Mouse (Mus musculus) limb, embryonic 15.5 days (tissue): ENCODE data around the gene Bcas2. TPM values are rescaled to one million over a fixed set of nuclear protein-coding genes. Genes with fewer than 3 reads are reported as not detected.
"Not testable (repeated sequence)": the region's sequence is repeated elsewhere in the genome, so short reads cannot be mapped to it uniquely, and the experiment has no call there.

ENCODE experiments used
- ATAC-seq: fragments of 200-750 bp; cut with Nextera tagmentation; 2 replicates; pipeline ENCODE4 v1.8.0; 2017; ENCODE audit warnings: low read depth, moderate TSS enrichment; ENCODE audit not compliant: insufficient number of reproducible peaks, low FRiP score, low TSS enrichment
- H3K27ac ChIP-seq: fragments of 300-500 bp; sonication (generic); 2 replicates; pipeline ENCODE4 v1.5.1; 2015; ENCODE audit warnings: moderate library complexity, mild to moderate bottlenecking, inconsistent platforms
- H3K27me3 ChIP-seq: fragments of 300-500 bp; sonication (generic); 2 replicates; pipeline ENCODE4 v1.6.1; 2015; ENCODE audit warnings: inconsistent platforms
- H3K36me3 ChIP-seq: fragments of 300-500 bp; sonication (generic); 2 replicates; pipeline ENCODE4 v1.6.1; 2015; ENCODE audit warnings: inconsistent platforms
- H3K4me1 ChIP-seq: fragments of 300-500 bp; sonication (generic); 2 replicates; pipeline ENCODE4 v1.6.1; 2015; ENCODE audit warnings: inconsistent platforms
- H3K4me2 ChIP-seq: fragments of 300-500 bp; sonication (generic); 2 replicates; pipeline ENCODE4 v1.6.1; 2015; ENCODE audit warnings: mild to moderate bottlenecking, inconsistent platforms
- H3K4me3 ChIP-seq: fragments of 300-500 bp; sonication (generic); 2 replicates; pipeline ENCODE4 v1.5.1; 2015; ENCODE audit warnings: mild to moderate bottlenecking, inconsistent platforms
- H3K9ac ChIP-seq: fragments of 300-500 bp; sonication (generic); 2 replicates; pipeline ENCODE4 v1.6.1; 2015; ENCODE audit warnings: inconsistent platforms
- H3K9me3 ChIP-seq: fragments of 300-500 bp; sonication (generic); 2 replicates; pipeline ENCODE4 v1.6.1; 2016; ENCODE audit warnings: inconsistent platforms
- WGBS: fragments of 180-500 bp; shearing (Covaris S2); methylation state at CpG from one replicate; pipeline ENCODE4 v1.1.7; 2015; 5-methylcytosine and 5-hydroxymethylcytosine counted together
- polyA plus RNA-seq: library from polyadenylated mRNA; unstranded; fragments of >200 nt; fragmentation: Nextera tagmentation; extraction: Ambion mirVana; gene quantifications from 2 replicates; pipeline ENCODE4 v1.2.1, GENCODE M21; 2015

The Bcas2 gene
- polyA plus RNA-seq, 1 experiment from 2014 or later: 180 TPM

DNA sequence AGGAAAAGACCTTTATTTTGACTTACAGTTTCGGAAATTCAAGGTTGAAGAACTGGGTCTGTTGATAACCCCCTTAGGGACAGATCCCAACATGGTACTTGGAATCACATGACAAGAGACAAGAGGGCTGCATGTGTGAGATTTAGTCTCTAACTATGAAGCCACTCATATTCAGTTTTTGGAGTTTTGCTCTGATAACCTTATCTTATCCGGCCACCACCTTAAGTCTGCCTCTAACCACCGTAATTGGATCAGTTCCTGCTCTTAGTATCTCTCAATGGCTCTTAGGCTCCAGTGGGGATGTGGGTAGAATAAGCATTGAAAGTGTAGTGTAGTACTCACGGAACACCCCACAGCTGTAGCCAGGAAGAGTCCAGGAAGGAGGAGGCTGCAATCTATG, 5.3 kb downstream of the Bcas2 start:
- Histone ChIP-seq H3K9me3 (no peaks in the 10 kb centered on the region), H3K27me3 (no peaks in the 10 kb centered on the region), H3K4me1 (peaks cover 7% of the 10 kb centered on the region), H3K36me3 (peaks cover 48% of the 10 kb centered on the region), H3K9ac (no peak overlapping the region), H3K27ac (no peak overlapping the region), H3K4me3 (no peak overlapping the region), H3K4me2 (no peak overlapping the region)
- ATAC-seq: no peak
- 93% methylated on average over 4 of the region's 4 CpGs for WGBS

DNA sequence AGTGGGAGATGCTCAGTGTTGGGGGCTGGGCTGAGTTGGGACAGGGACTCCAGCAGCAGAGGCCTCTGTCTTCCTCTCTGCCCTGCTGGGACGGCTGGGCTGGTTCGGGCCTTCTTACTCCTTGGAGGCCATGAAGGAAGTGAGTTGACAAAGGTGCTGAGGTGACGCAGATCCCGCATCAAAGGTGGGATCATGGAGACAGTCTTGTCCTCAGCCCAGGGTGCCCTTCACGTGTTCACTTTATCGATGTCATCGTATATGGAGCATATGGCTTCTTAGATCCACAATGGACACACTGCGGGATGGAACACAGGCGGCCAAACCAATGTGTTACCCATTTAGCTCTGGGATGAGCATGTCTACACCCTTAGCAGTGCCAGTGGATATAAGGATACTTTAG, 8.1 kb downstream of the Bcas2 start:
- no peak overlapping the region for H3K27ac ChIP-seq
- no peaks in the 10 kb centered on the region for H3K27me3 ChIP-seq
- no peak overlapping the region for H3K9ac ChIP-seq
- no peak for ATAC-seq
- 91% methylated on average over 9 of the region's 9 CpGs for WGBS
- H3K9me3 ChIP-seq: no peaks in the 10 kb centered on the region
- H3K4me2 ChIP-seq: no peak overlapping the region
- H3K36me3 ChIP-seq: peaks cover 42% of the 10 kb centered on the region
- no peak overlapping the region for H3K4me3 ChIP-seq
- no peaks in the 10 kb centered on the region for H3K4me1 ChIP-seq

DNA sequence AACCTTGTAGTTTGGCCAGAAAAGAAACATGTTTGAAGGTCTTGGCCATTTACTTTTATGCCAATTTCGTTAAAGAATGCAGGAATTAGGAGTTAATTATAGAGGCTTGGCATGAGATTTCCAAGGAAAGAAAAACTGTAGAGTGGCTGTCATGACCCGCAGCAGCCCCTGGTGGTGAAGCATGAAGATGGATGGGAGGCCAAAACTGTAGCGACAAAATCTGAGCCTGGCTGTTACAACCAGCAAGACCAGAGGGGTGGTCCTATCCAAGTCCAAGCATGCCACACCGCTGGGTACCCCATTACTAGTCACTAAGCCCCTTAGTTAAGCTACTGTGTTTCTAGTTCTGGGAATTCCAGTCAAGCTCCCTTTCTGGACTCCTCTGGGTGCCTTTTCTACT, 9.7 kb downstream of the Bcas2 start:
- peaks cover 28% of the 10 kb centered on the region for H3K36me3 ChIP-seq
- no peaks in the 10 kb centered on the region for H3K4me1 ChIP-seq
- ATAC-seq: no peak
- no peak overlapping the region for H3K4me2 ChIP-seq
- no peak overlapping the region for H3K27ac ChIP-seq
- H3K27me3 ChIP-seq: no peaks in the 10 kb centered on the region
- H3K4me3 ChIP-seq: no peak overlapping the region
- H3K9ac ChIP-seq: no peak overlapping the region
- WGBS: 37% methylated on average over 4 of the region's 4 CpGs
- H3K9me3 ChIP-seq: no peaks in the 10 kb centered on the region

DNA sequence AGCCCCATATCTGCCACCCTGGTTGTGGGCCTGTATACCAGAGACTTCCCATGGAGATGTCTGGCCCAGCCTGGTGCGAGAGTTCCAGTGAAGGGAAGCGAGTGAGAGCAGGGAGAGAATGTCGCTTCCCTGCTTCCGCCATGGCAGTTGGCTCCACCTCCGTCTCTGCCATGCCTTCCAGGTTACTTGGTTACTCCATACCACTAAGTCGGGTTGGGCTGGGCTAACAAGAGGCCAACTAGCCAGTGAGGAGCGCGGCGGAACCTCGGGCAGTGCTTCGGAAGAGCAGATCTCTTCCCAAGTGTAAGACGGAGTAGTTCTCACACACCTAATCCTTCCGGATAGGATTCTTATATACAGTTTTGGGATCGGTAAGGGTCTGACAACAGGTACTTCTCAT, 11.4 kb downstream of the Bcas2 start:
- Histone ChIP-seq H3K4me3 (no peak overlapping the region), H3K9me3 (no peaks in the 10 kb centered on the region), H3K27ac (no peak overlapping the region), H3K27me3 (no peaks in the 10 kb centered on the region), H3K36me3 (peaks cover 15% of the 10 kb centered on the region), H3K4me1 (no peaks in the 10 kb centered on the region), H3K4me2 (no peak overlapping the region), H3K9ac (no peak overlapping the region)
- WGBS: 78% methylated on average over 14 of the region's 14 CpGs
- ATAC-seq: no peak

DNA sequence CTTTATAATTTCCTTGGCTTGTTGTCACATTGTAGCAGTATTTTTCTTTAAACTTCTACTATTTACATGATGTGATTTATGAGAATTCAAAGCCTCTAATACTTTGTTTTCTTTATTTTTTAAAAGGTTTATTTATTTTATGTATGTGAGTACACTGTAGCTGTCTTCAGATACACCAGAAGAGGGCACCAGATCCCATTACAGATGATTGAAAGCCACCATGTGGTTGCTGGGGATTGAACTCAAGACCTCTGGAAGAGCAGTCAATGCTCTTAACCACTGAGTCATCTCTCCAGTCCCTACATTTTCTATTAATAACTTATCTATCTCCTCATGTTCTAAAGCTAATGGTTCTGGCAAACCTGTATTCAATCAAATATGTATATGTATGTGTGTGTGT, 13.0 kb downstream of the Bcas2 start:
- not testable (repeated sequence) for H3K9me3 ChIP-seq, H3K9ac ChIP-seq, H3K36me3 ChIP-seq, H3K27me3 ChIP-seq, H3K27ac ChIP-seq, H3K4me2 ChIP-seq, ATAC-seq, H3K4me1 ChIP-seq, H3K4me3 ChIP-seq

DNA sequence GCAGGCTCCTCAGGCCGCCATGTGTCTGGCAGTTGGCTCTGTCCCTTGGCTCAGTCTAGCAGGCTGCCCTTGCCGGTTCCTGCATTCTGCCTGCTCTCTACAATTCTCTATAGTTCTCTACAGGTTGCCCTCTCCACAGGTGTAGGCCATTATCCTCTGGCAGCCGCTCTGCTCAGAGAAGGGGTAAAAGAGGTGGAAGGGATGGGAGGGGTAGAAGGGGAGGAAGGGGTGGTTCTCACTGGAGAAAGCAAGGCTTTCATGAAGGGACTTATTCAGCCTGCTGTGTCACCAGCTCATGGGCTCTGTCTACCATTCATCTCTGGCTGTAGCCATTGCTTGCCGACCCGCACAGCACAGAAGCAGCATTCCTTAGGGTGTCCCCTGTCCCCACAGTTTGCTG, 17.0 kb downstream of the Bcas2 start:
- no peak overlapping the region for H3K4me3 ChIP-seq
- H3K4me1 ChIP-seq: 0 out of 2 replicates have a peak, but pooled peaks cover 6% of the 10 kb centered on the region
- H3K4me2 ChIP-seq: no peak overlapping the region
- no peaks in the 10 kb centered on the region for H3K36me3 ChIP-seq
- H3K9me3 ChIP-seq: no peaks in the 10 kb centered on the region; the same call in 1 of the 2 replicates
- ATAC-seq: no peak
- no peak overlapping the region for H3K27ac ChIP-seq
- no peaks in the 10 kb centered on the region for H3K27me3 ChIP-seq
- H3K9ac ChIP-seq: no peak overlapping the region
- WGBS: 57% methylated on average over 5 of the region's 5 CpGs

DNA sequence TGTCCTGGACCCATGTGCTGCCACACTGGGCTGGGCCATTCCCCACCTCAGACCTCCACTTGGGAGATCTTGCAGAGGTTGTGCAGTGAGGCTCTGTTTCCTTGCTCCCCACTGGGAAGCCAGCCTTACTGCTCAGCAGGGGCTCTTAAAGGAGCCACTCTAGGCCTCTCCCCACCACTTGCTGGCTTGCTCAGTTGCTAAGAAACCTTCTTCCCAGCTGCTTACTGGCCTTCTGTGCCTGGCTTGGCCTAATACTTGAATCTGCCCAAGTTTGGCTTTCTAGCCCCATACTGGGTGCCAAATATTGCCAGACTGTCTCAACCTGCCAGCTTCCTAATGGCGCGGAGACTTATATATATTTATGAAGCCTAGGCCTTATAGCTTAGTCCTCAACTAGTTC, 17.4 kb downstream of the Bcas2 start:
- Histone ChIP-seq H3K4me1 (0 out of 2 replicates have a peak, but pooled peaks cover 6% of the 10 kb centered on the region), H3K9ac (no peak overlapping the region), H3K4me2 (no peak overlapping the region), H3K36me3 (no peaks in the 10 kb centered on the region), H3K27me3 (no peaks in the 10 kb centered on the region), H3K9me3 (no peaks in the 10 kb centered on the region; the same call in 1 of the 2 replicates), H3K4me3 (no peak overlapping the region), H3K27ac (no peak overlapping the region)
- 83% methylated on average over 2 of the region's 2 CpGs for WGBS
- ATAC-seq: no peak

DNA sequence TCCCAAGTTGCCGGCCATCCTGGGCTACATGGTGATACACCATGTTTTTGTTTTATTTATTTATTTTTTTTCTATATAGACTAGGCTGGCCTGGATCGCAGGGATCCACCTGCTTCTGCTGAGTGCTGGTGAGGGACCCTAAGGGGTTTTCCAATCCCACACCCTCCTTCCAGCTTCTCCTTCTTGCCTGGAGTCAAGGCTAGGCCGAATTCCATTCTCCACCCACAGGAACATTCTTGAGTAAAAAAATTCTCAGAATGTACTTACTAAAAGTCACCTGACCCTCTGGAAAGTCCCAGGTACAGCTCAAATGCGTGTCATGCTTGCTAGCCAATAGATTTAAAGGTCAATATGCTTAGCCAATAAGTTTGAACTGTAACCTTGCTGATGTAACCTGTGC, 20.7 kb downstream of the Bcas2 start:
- no peaks in the 10 kb centered on the region; the same call in 1 of the 2 replicates for H3K9me3 ChIP-seq
- WGBS: 83% methylated on average over 4 of the region's 4 CpGs
- no peaks in the 10 kb centered on the region for H3K27me3 ChIP-seq
- 0 out of 2 replicates have a peak, but pooled peaks cover 6% of the 10 kb centered on the region for H3K4me1 ChIP-seq
- H3K36me3 ChIP-seq: no peaks in the 10 kb centered on the region
- ATAC-seq: no peak
- H3K4me3 ChIP-seq: no peak overlapping the region
- no peak overlapping the region for H3K4me2 ChIP-seq
- H3K9ac ChIP-seq: no peak overlapping the region
- no peak overlapping the region for H3K27ac ChIP-seq

DNA sequence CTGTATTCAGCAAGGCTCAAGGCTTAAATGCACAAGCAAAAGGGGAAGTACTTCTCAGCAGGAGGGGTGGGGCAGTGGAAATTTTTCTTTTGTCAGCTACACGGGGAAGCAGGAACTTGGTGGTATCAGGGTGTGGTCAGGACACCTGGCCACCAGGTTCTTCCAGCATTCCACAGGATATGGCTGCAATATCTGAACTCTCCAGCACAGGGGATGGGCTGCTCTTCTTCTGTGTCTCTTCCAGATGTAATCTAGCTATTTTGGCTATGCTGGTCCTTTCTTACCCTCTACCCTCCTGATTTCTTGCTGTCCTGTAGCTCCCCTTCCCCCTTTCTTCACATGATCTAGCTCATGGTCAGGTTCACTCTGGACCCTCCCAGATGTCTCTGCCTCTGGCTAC, 21.7 kb downstream of the Bcas2 start:
- H3K9ac ChIP-seq: no peak overlapping the region
- no peak overlapping the region for H3K4me2 ChIP-seq
- no peak overlapping the region for H3K4me3 ChIP-seq
- no peaks in the 10 kb centered on the region for H3K36me3 ChIP-seq
- WGBS: 63% methylated on average over 1 of the region's 1 CpGs
- 0 out of 2 replicates have a peak, but pooled peaks cover 6% of the 10 kb centered on the region for H3K4me1 ChIP-seq
- no peaks in the 10 kb centered on the region; the same call in 1 of the 2 replicates for H3K9me3 ChIP-seq
- no peak for ATAC-seq
- H3K27me3 ChIP-seq: no peaks in the 10 kb centered on the region
- no peak overlapping the region for H3K27ac ChIP-seq

DNA sequence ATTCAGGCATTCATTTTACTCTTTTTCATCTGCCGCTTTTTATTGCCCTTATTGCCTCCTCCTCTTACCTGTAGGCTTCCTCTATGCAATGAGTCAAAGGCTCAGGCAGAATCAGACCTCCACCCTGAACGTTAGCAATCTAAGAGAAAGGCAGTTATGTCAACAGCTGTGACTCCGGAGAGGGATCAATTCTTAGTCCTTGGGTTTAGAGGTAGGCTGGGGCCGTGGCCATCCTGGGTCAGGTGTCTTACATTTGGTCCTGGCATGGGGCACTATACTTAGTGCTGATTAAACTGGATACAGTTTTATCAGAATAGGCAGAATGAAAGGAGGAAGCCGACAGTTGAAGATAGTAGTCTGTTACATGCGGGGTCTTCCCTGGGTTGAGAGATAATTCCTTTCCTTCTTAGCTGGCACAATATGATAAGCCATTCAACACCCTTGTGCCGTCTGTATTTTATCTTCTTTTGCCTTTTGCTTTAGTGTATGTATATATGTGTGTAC, 24.9 kb downstream of the Bcas2 start:
- no peak overlapping the region for H3K4me2 ChIP-seq
- H3K4me3 ChIP-seq: no peak overlapping the region
- no peak overlapping the region for H3K9ac ChIP-seq
- 0 out of 2 replicates have a peak, but pooled peaks cover 5% of the 10 kb centered on the region for H3K4me1 ChIP-seq
- ATAC-seq: no peak
- no peaks in the 10 kb centered on the region; the same call in 1 of the 2 replicates for H3K9me3 ChIP-seq
- H3K27me3 ChIP-seq: no peaks in the 10 kb centered on the region
- no peaks in the 10 kb centered on the region for H3K36me3 ChIP-seq
- 71% methylated on average over 7 of the region's 7 CpGs for WGBS
- no peak overlapping the region for H3K27ac ChIP-seq

DNA sequence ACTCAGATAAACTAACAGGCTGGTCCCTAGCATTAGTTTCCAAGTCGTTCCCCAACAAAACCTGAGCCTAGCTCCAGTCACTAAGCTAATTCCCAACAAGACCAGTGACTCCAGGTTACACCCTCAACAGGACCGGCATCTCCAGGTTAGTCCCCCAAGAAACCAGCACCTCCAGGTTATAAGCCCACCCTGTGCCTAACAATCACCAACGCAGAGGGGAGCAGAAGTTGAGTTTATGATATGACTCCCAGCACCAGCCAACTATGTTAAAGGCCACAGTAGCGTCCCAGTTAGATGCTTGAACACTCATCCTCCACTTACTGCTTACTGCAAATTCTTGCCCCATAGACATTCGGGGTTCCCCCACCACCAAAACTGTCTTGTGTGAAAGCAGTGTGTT, 27.9 kb downstream of the Bcas2 start:
- Histone ChIP-seq H3K4me1 (0 out of 2 replicates have a peak, but pooled peaks cover 5% of the 10 kb centered on the region), H3K9me3 (no peaks in the 10 kb centered on the region), H3K36me3 (no peaks in the 10 kb centered on the region), H3K27ac (no peak overlapping the region), H3K27me3 (no peaks in the 10 kb centered on the region), H3K9ac (no peak overlapping the region), H3K4me2 (no peak overlapping the region), H3K4me3 (no peak overlapping the region)
- ATAC-seq: no peak
- WGBS: 73% methylated on average over 5 of the region's 5 CpGs

DNA sequence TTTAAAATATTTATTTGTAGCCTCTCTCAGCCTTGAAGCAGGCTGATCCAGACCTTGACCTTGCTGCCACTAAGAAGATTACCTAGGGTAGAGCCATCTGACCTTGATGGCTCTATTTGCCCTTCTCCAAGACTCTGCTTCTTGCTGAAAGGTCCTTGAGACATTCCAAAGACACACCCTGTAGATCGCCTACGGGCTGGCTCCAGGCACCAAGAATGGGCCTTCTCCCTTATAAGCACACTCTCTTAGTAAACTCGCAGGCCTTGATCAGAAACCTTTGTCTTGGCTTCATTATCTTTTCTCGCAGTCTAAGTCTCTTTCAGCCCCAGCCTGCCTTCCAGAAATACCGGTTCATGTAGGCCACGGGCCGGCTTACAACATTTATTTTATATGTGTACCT, 29.6 kb downstream of the Bcas2 start:
- not testable (repeated sequence) for H3K36me3 ChIP-seq, H3K4me3 ChIP-seq, H3K27me3 ChIP-seq, H3K4me1 ChIP-seq, ATAC-seq, H3K9me3 ChIP-seq, H3K9ac ChIP-seq, H3K4me2 ChIP-seq, H3K27ac ChIP-seq
- 95% methylated on average over 7 of the region's 7 CpGs for WGBS

DNA sequence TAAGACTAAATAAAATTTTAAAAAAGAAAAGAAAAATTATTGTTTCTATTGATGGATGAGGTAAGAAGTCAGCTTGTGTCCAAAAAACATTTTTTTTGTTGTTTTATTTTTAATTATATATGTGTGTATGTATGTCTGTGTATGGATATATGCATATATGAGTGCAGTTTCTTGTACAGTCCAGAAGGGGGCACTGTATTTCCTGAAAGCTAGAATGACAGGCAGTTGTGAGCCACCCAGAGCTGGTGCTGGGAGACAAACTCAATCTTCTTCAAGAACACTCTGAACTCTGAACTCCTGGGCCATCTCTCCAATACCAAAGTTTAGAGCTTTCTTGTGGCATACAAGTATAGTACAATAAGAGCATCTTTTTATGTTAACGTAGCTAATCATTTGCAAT, 32.1 kb downstream of the Bcas2 start:
- Histone ChIP-seq H3K9me3 (no peaks in the 10 kb centered on the region), H3K4me1 (0 out of 2 replicates have a peak, but pooled peaks cover 5% of the 10 kb centered on the region), H3K4me2 (no peak overlapping the region), H3K9ac (no peak overlapping the region), H3K27ac (no peak overlapping the region), H3K27me3 (no peaks in the 10 kb centered on the region), H3K4me3 (no peak overlapping the region), H3K36me3 (no peaks in the 10 kb centered on the region)
- ATAC-seq: no peak
- 95% methylated on average over 1 of the region's 1 CpGs for WGBS
